Mouse (Mus musculus) liver (tissue): ENCODE measurements around the gene Agbl2.

Experiments used
- DNase-seq: peaks from one replicate; pipeline ENCODE4 v3.0.0-alpha.2; 2020; ENCODE audit warnings: mixed read lengths

Gene Agbl2

GRCm38 (mm10) chr2:90782458-90782857 lies at the start of gene Agbl2:
Gene Agbl2, plus strand, starts transcription at chr2:90782727.
- DNase-seq = peak; percentile 11

DNA sequence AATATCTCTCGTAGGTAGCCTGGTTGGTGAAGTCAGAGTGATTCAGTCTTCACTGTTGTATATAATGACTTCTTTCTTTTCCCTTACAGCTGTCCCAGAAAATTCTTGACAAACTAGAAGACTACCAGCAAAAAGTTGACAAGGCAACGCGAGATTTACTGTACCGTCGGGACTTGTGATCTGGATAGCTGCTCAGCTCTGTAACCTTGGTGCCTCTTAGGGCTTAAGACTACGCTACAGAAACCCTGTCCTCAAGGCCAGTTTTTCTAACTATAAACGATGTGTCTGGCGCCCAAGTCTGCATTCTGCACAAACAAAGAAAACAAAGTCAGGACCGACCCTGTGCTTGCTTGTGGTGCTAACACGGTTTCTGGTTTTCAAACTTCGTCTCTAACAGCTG lies 47.2 kb upstream of the Agbl2 start:
- DNase-seq = no peak

DNA sequence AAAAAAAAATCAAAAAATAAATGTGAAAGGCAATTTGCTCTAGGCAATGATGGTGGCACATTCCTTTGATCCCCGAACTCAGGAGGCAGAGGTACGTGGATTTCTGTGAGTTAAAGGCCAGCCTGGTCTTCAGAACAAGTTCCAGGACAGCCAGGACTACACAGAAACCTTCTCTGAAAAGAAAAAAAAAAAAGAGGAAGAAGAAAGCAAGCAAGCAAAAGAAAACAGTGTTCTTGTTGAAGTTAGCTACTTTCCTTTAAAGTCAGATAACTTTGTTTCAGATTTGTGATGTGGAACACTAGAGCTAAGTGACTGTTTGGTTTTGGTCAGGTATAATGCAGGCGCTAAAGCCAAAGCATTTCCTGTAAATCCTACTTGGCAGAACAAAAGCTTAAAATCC lies 43.7 kb upstream of the Agbl2 start:
- DNase-seq = no peak

DNA sequence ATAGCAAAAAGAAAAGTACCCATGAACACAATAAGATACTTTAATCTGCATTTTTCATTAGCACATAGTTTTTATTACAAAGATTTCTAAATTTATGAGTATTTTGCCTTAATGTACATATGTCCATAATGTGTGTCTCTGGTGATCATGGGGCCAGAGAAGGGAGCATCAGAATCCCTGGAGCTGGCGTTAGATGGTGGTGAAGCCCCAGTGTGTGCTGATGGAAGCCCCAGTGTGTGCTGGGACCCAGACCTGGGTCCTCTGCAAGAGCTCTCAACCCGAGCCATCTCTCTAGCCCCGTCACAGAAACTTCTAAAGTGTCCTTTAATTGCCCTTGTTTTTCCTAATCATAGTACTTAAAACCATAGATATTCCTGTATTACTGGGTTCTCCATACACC lies 43.2 kb upstream of the Agbl2 start:
- no peak for DNase-seq

- DNase-seq = no peak
Measured at GRCm38 (mm10) chr2:90739921-90740320, 42.6 kb upstream of the Agbl2 start.

GRCm38 (mm10) chr2:90744285-90745052 lies 38.1 kb upstream of the Agbl2 start:
- no peak for DNase-seq

GRCm38 (mm10) chr2:90745053-90745678 lies 37.4 kb upstream of the Agbl2 start, which contains the start of gene Fnbp4:
Gene Fnbp4, plus strand, starts transcription at chr2:90745370.
- DNase-seq = peak; percentile 98

DNA sequence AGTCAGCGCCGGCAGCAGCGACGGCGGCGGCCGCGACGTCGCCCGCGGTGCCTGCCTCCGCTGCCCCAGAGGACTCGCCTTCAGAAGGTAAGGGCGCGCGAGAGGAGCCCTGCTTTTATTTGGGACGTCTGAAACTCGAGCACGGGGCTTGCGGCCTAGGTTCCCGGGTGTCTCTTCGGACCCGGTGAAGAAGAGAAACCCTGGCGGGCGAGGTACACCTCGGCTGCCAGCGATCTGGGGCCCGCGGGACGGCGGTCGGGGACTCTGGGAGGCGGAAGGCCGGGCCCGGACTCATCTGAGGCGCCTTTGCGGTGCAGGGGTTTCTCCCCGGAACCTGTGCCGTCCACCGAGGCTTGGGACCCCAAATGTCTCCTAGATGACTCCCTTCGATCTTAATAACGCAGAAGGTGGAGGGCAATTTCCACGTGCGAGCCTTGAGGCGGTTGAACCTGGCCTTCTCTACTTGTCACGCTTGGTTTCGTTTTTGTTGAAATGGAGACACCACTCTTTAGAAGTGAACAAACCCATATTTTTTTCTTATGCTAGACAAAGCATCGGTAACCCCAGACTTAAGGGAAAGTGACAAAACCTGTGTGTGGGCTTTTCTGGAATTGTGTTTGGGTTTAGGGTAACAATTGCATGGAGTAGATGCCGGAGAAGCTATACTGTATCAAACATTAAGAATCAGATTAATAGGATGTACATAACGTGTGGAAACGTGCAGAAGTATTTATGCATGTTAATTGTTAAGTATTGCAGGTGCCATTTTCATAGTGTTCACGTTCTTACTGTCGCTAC lies 36.6 kb upstream of the Agbl2 start:
- DNase-seq = no peak

- DNase-seq = no peak
Measured at GRCm38 (mm10) chr2:90746538-90746865, 36.0 kb upstream of the Agbl2 start.

- no peak for DNase-seq
Measured at GRCm38 (mm10) chr2:90747131-90747530, 35.4 kb upstream of the Agbl2 start.

- no peak for DNase-seq
Measured at GRCm38 (mm10) chr2:90749676-90750459, 32.7 kb upstream of the Agbl2 start.

- DNase-seq = no peak
Measured at GRCm38 (mm10) chr2:90753565-90753964, 29.0 kb upstream of the Agbl2 start.

GRCm38 (mm10) chr2:90754188-90754587 lies 28.3 kb upstream of the Agbl2 start:
- DNase-seq = no peak

DNA sequence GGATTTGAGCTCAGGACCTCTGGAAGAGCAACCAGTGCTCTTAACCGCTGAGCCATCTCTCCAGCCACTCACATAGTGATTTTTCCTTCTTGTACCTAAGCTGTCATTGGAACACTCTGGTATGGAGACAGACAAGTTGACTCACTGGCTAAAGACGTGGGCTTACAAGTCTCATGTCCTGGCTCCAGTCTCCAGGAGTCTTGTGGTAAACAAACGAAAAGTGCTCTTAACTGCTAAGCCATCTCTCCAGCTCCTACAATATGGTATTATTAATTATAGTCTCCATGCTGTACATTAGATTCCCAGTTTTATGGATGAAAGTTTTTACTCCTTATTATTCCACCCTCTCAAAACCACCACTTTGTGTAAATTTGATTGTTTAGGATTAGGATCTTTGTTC lies 17.4 kb upstream of the Agbl2 start:
- DNase-seq = no peak

DNA sequence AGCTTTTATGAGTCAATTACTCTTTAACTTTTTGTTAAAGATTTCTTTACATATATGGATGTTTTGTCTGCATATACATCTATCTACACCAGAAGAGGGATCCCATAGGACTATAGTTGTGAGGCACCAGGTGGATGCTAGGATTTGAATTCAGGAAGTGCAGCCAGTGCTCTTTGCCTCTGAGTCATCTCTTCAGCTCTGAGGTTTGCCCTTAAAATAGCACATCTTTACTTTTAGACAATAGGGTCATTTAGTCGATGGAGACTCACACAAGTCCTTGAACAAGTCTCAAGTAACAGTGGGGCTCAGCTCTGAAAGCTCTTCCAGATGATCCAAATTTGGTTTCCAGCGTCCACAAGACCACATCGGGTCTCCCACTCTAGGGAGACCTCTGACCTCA lies 1.2 kb upstream of the Agbl2 start:
- DNase-seq = no peak

- no peak for DNase-seq
Measured at GRCm38 (mm10) chr2:90781938-90782337, 589 bp upstream of the Agbl2 start.

- no peak for DNase-seq
Measured at GRCm38 (mm10) chr2:90782901-90783486, 467 bp downstream of the Agbl2 start.

DNA sequence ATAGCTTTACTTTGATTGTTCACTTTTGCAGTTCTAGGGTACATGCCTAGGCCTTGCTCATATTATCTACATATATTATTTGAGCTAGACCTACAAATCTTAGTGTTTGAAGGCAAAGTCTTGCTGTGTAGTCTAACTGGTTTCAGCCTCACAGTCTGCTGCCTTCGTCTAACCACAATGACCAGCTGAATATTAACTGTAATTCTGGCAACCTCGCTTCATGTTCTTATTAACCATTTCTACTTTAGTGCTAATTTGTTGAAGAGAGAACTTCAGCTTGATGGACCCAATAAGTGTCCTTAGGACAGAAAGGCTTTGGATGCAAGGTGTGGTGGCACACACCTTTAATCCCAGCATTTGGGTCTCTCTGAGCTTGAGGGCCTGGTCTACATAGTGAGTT lies 5.6 kb downstream of the Agbl2 start:
- no peak for DNase-seq

- no peak for DNase-seq
Measured at GRCm38 (mm10) chr2:90808241-90809126, 26.0 kb downstream of the Agbl2 start.

GRCm38 (mm10) chr2:90810751-90811150 lies 28.2 kb downstream of the Agbl2 start:
- DNase-seq = no peak

GRCm38 (mm10) chr2:90815266-90815665 lies 32.7 kb downstream of the Agbl2 start:
- DNase-seq = no peak

DNA sequence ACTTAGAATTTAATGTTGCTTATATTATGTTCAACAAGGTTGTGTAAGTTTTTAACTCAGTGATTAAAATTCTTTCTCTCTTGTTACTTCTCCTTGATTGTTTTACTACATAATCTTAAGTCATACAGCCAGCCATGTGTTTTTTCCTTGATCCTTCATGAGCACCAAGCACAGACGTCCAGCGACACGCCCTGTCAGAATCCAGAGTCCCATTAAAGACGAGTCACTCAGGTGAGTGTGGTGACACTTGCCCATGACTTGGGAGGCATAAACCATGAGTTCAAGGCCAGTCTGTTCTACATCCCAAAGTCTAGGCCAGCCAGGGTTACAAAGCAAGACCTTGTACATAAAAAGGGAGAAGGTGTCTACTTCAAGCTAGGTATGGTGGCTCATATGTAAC lies 33.6 kb downstream of the Agbl2 start:
- DNase-seq = no peak
